Mouse (Mus musculus) T-cell, adult 2 months (primary cell): ENCODE results near the gene Gm4201.
"Not testable (repeated sequence)": the region's sequence is repeated elsewhere in the genome, so short reads cannot be mapped to it uniquely, and the experiment has no call there.

ENCODE experiments used
- DNase-seq: peaks from one replicate; pipeline ENCODE4 v3.0.0; 2022; ENCODE audit warnings: low spot score

Gm4201 gene

GRCm38 (mm10) chr7:22565243-22565642, at the start of gene Gm4201:
Gm4201 (minus strand) TSS chr7:22565343.
- DNase-seq: not testable (repeated sequence)

- DNase-seq: not testable (repeated sequence)
Measured at GRCm38 (mm10) chr7:22588027-22588426, 22.9 kb upstream of the Gm4201 start, which contains the start of gene Gm4565. Gm4565 (minus strand) TSS chr7:22588127.

GRCm38 (mm10) chr7:22534787-22535186, 30.4 kb downstream of the Gm4201 start, which contains the start of gene Gm8677:
Gm8677 (minus strand) TSS chr7:22534887.
- DNase-seq: not testable (repeated sequence)

GRCm38 (mm10) chr7:22522667-22523066, 42.5 kb downstream of the Gm4201 start, which contains the start of gene Vmn1r152:
Vmn1r152 (plus strand) TSS chr7:22522967.
- not testable (repeated sequence) for DNase-seq
